Mouse (Mus musculus) E14TG2a.4 (cell line): Measurements from ENCODE around the gene Clrn3.
"Not testable (repeated sequence)": the region's sequence is repeated elsewhere in the genome, so short reads cannot be mapped to it uniquely, and the experiment has no call there.

Experiments
- H3K27me3 ChIP-seq: 2 replicates; pipeline ENCODE4 v1.6.1; 2014; ENCODE audit warnings: low read length, control low read depth; ENCODE audit not compliant: insufficient read depth
- H3K36me3 ChIP-seq: 2 replicates; pipeline ENCODE4 v1.6.1; 2014; ENCODE audit warnings: low read length, control low read depth; ENCODE audit not compliant: insufficient read depth
- H3K4me1 ChIP-seq: replicated peaks from 2 replicates; pipeline ENCODE4 v1.6.1; 2014; ENCODE audit warnings: low read depth, low read length, control low read depth
- H3K4me3 ChIP-seq: replicated peaks from 2 replicates; pipeline ENCODE4 v1.5.1; 2014; ENCODE audit warnings: mild to moderate bottlenecking, low read length
- H3K9me3 ChIP-seq: 2 replicates; pipeline ENCODE4 v1.6.1; 2014; ENCODE audit warnings: low read length, control low read depth
- CTCF ChIP-seq: conservative IDR thresholded peaks from 2 replicates; pipeline ENCODE4 v1.5.1; 2014; ENCODE audit warnings: low read length
- NANOG ChIP-seq: IDR thresholded peaks from 2 replicates; pipeline ENCODE4 v1.6.1; 2014; ENCODE audit warnings: borderline replicate concordance, low read length, mixed read lengths
- POU5F1 ChIP-seq: IDR thresholded peaks from 2 replicates; pipeline ENCODE4 v1.6.1; 2014; ENCODE audit warnings: low read length, borderline replicate concordance

The Clrn3 gene

GRCm38 (mm10) chr7:135509272-135509671 lies 19.2 kb downstream of the Clrn3 start:
- Histone ChIP-seq H3K9me3 (peaks cover 30% of the 10 kb centered on the region), H3K36me3 (no peaks in the 10 kb centered on the region), H3K4me3 (no peak overlapping the region), H3K4me1 (no peaks in the 10 kb centered on the region), H3K27me3 (no peaks in the 10 kb centered on the region)
- TF ChIP-seq POU5F1 = no peak
- no peak for TF ChIP-seq CTCF
- no peak for TF ChIP-seq NANOG

- no peaks in the 10 kb centered on the region for H3K36me3 ChIP-seq
- TF ChIP-seq POU5F1 = no peak
- no peak for TF ChIP-seq CTCF
- TF ChIP-seq NANOG = no peak
- no peaks in the 10 kb centered on the region for H3K4me1 ChIP-seq
- no peaks in the 10 kb centered on the region for H3K27me3 ChIP-seq
- H3K9me3 ChIP-seq = peaks cover 30% of the 10 kb centered on the region
- no peak overlapping the region for H3K4me3 ChIP-seq
Observed at GRCm38 (mm10) chr7:135508602-135509001, 19.9 kb downstream of the Clrn3 start.

GRCm38 (mm10) chr7:135506506-135506905 lies 21.9 kb downstream of the Clrn3 start:
- not testable (repeated sequence) for H3K27me3 ChIP-seq, H3K4me1 ChIP-seq, H3K36me3 ChIP-seq, H3K4me3 ChIP-seq
- peaks cover 30% of the 10 kb centered on the region for H3K9me3 ChIP-seq

GRCm38 (mm10) chr7:135499403-135499802 lies 29.1 kb downstream of the Clrn3 start:
- Histone ChIP-seq H3K27me3 (no peaks in the 10 kb centered on the region), H3K4me1 (no peaks in the 10 kb centered on the region), H3K4me3 (no peak overlapping the region), H3K9me3 (no peaks in the 10 kb centered on the region), H3K36me3 (no peaks in the 10 kb centered on the region)
- TF ChIP-seq POU5F1 = no peak
- TF ChIP-seq NANOG = no peak
- no peak for TF ChIP-seq CTCF

GRCm38 (mm10) chr7:135498565-135499186 lies 29.8 kb downstream of the Clrn3 start:
- Histone ChIP-seq H3K9me3 (no peaks in the 10 kb centered on the region), H3K4me3 (no peak overlapping the region), H3K27me3 (no peaks in the 10 kb centered on the region), H3K4me1 (no peaks in the 10 kb centered on the region), H3K36me3 (no peaks in the 10 kb centered on the region)
- TF ChIP-seq CTCF (no peak), POU5F1 (no peak), NANOG (no peak)

- no peak for TF ChIP-seq NANOG
- no peak for TF ChIP-seq POU5F1
- TF ChIP-seq CTCF = no peak
- Histone ChIP-seq H3K36me3 (no peaks in the 10 kb centered on the region), H3K9me3 (peaks cover 5% of the 10 kb centered on the region; the same call in 1 of the 2 replicates), H3K27me3 (no peaks in the 10 kb centered on the region), H3K4me3 (no peak overlapping the region), H3K4me1 (no peaks in the 10 kb centered on the region)
Observed at GRCm38 (mm10) chr7:135495303-135495702, 33.2 kb downstream of the Clrn3 start.

- Histone ChIP-seq H3K4me3 (no peak overlapping the region), H3K36me3 (no peaks in the 10 kb centered on the region), H3K4me1 (peaks cover 16% of the 10 kb centered on the region), H3K27me3 (peaks cover 10% of the 10 kb centered on the region), H3K9me3 (peaks cover 5% of the 10 kb centered on the region; the same call in 1 of the 2 replicates)
- TF ChIP-seq CTCF (no peak), POU5F1 (no peak), NANOG (no peak)
Observed at GRCm38 (mm10) chr7:135490500-135490886, 38.0 kb downstream of the Clrn3 start.

GRCm38 (mm10) chr7:135489724-135490499 lies 38.5 kb downstream of the Clrn3 start:
- TF ChIP-seq NANOG = no peak
- no peak for TF ChIP-seq CTCF
- H3K4me1 ChIP-seq = peaks cover 19% of the 10 kb centered on the region
- H3K36me3 ChIP-seq = no peaks in the 10 kb centered on the region
- no peak overlapping the region for H3K4me3 ChIP-seq
- H3K27me3 ChIP-seq = peaks cover 10% of the 10 kb centered on the region
- peaks cover 5% of the 10 kb centered on the region; the same call in 1 of the 2 replicates for H3K9me3 ChIP-seq
